Mouse (Mus musculus) frontal cortex, adult 2 months (tissue): Measurements from ENCODE around the gene Pdhx. TPM values are rescaled to one million over a fixed set of nuclear protein-coding genes. Genes with fewer than 3 reads are reported as not detected.

Experiments used
- DNase-seq, 2 experiments: peaks; one replicate each; pipeline ENCODE4 v3.0.0; 2022; ENCODE audit warnings: low spot score in 1 of 2; ENCODE audit errors: extremely low spot score in 1 of 2
- polyA plus RNA-seq: library from polyadenylated mRNA; depleted of rRNA; stranded (reverse); fragments of >200 nt; gene quantifications from 2 replicates; pipeline ENCODE4 v1.2.3, GENCODE M21; 2012

Gene Pdhx
- polyA plus RNA-seq, 1 experiment: 52.3 TPM

GRCm38 (mm10) chr2:103066683-103067551 lies 6.4 kb downstream of the Pdhx start:
- DNase-seq: no peak

- peak in 1 of 2 experiments; percentile 67 for DNase-seq
These were observed 10.4 kb downstream of the Pdhx start for GRCm38 (mm10) chr2:103062865-103063264.

DNA sequence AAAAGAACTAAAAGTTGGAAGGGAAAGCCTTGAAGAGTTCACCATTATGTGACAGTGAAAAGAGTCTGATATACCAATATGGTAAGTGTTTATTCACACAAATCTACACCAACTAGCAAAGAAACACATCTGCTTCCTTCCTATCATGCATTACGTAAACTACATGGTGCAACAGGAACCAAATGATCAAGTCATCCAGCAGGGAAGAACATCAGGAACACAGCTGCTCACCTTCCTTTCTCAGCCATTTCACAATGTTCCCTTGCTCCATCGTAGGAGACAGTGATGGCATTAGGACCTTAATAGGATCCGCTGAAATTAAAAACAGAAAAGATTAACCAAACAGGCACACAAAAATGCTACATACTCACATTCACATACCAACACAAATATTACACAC lies 15.0 kb downstream of the Pdhx start:
- no peak for DNase-seq

DNA sequence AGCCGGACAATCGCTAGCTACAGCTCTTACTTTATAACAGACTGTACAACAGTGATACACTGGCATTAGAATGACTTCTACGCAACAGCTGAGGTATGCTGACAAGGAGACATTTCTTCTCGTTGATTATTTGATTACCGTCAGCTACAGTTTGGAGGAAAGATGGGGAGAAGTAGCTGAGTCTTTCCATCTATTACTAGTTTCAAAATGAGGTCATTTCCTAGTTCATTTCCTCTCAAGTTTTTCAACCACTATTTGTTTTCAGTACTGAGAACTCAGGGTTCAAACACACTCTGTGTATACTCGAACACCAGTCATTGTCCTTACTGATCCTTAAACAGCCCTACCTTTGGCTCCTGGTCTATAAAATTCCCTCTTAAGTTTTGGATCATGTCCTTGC lies 17.5 kb downstream of the Pdhx start:
- no peak for DNase-seq

DNA sequence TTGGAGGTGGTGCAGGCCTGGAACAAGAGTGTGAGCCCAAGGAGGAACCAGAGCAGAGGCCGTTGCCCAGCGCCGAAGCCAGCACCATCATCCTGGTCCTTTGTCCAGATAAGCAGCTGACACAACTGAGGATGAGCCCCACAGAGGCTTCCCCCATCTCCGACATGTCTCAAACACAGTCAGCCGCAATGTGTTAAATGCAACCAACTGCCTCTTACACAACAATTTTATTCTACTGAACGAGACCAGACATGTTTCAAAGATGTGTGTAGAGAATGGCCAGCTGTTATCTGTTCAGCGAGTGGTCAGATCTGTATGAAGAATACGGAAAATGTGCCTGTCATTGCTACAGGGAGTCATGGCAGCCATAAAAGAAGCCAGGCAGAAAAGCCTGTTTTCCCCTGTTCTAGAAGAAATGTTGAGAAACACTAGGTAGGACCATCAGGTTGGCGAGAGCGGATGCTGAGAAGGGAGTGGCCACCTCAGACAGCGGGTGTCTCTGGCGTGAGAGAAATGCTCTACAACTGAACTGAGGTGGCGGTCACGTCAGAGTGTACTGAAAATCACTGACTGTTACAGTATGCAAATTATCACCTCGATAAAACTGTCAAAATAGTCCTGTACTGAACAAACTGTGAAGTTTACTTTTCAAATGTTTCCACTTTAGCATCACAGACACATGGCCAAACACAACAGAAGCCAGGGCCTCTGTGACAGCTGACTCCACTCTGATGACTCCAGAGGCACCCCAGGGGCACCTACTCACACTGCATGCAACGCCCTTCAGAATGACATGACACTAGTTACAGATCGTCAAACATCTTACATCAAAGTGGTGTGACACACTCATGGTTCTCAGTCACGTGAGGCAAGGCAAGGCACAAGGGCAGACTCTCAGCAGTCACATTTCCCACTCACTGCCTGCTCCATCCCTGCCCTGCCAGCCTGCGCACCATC lies 21.1 kb downstream of the Pdhx start:
- no peak for DNase-seq

DNA sequence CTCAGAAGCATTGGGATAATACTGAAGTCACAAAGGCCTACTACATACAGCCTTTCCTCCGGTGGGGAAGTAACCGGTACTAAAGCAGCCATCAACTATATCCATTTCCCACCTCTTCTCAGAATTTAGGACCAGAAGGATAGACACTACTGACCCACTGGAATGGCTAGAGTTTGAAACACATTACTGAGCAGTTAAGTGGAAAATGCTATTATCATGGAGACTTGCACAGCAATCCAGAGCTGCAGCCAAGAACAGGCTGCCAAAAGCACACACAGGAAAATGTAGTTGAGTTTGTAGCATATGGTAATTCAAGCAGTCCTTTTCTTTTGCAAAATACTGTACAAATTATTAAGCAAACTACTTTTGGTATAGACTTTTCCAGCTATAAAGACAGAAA lies 28.0 kb downstream of the Pdhx start:
- DNase-seq: no peak

DNA sequence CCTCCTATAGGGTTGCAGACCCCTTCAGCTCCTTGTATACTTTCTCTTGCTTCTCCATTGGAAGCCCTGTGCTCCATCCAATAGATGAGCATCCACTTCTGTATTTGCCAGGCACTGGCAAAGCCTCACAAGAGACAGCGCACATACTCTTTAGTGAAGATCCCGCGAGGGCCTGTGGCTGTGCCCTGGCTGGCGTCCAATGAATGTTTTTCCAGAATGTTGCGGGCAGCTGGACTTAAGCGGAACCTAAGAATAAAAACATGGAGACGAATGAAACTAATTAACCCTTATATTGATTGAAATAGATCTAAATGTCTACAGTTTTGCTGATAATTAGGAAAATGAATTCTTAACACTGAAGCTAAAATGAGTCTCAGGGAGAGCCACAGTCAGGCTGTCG lies 32.4 kb downstream of the Pdhx start:
- DNase-seq: no peak

DNA sequence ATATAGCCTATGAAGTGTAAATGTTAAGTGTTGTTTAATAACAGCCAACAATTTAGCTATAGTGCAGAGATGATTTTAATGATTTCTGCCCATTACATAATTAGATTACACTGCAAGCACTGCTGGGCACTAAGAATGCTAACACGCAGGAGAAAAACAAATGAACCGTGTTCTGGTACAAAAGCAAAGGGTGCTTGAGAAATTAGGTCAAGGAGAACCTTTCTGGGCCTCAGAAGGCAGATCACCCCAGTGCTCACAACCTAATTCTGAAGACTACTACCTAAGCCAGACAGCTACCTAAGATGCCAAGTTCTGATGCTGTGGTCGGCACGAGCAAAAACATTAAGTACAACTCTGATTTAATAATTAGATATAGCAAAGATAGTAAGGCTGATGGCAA lies 35.5 kb downstream of the Pdhx start:
- no peak for DNase-seq

GRCm38 (mm10) chr2:103022728-103023127 lies 50.6 kb downstream of the Pdhx start:
- DNase-seq: no peak

DNA sequence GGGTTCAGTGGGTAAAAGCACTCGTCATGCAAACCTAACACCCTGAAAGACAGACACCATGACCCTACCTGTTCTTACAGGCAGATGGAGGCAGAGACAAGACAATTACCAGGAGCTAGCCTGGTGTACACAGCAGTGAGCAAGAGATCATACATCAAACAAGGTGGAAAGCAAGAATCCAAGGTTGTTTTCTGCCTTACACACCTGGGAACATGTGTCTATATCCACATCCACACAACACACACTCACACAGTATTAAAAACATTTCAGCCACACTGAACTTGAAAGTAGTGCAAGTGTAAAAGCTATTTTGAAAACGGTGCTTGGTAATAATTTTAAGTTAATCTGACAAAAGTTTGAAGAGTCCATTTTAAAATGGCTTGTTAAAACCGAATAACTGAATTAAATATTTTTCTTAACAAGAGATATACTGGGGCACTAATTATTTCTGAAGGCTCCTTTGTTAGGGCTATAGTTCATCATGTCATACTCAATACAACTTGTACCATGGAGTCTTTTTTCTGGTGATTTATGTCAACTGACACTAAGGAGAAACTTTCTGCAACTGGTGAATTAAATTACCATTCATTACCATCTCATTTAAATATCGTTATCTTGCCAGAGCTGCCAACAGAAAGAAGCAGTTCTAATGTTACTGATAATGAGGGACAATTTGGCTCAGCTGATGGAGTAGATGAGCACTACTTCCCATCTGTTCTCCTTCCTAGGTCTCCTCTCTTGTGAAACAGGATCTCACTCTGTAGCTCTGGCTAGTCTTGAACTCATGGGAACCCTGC lies 52.9 kb downstream of the Pdhx start:
- DNase-seq: no peak

- DNase-seq: peak in 1 of 2 experiments; percentile 57
These were observed 54.4 kb downstream of the Pdhx start for GRCm38 (mm10) chr2:103018817-103019494.

- DNase-seq: no peak
These were observed 55.9 kb downstream of the Pdhx start for GRCm38 (mm10) chr2:103017391-103017824.

GRCm38 (mm10) chr2:103016089-103016488 lies 57.2 kb downstream of the Pdhx start:
- DNase-seq: no peak

GRCm38 (mm10) chr2:103012782-103013575 lies 60.3 kb downstream of the Pdhx start:
- peak in 1 of 2 experiments; percentile 41 for DNase-seq

DNA sequence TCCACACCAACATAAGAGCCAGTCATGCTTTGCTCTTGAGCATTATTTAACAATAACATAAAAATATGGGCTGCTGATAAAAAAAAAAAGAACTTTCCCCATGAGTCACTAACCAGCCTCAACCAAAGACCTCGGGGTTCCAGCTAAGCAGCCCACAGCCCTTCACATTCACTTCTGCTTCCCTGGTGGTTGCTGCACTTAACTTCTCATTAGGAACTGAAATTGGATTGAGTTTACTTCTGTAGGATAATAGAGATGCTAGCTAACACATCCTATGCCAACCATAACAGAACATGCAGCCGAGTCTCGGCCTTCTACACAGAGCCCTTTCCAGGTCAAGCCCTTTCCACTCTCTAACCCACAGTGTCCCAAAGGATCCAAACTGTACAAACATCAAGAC lies 65.1 kb downstream of the Pdhx start:
- DNase-seq: no peak

DNA sequence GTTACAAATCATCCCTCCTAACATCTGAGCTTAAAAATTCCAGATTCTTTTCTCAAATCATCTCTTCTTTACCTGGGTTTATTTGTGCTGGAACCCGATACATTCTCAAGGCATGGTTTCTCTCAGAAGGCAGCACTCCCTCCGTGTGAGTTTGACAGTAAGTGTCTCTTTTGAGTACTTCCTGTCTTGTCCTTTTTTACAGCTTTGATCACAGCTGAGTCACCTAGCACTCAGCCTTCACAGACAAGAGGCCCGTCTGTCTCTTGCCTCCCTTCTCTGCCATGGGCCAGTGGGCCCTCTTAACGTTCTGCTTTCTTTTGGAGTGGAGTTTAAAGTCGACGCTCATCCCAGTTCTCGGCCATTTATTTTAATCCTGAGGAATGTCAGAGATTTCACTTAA lies 68.7 kb downstream of the Pdhx start:
- no peak for DNase-seq

- no peak for DNase-seq
These were observed 74.1 kb downstream of the Pdhx start for GRCm38 (mm10) chr2:102999153-102999575.

- DNase-seq: no peak
These were observed 75.0 kb downstream of the Pdhx start for GRCm38 (mm10) chr2:102998356-102998755.

GRCm38 (mm10) chr2:102997874-102998273 lies 75.4 kb downstream of the Pdhx start:
- DNase-seq: no peak
